Mouse (Mus musculus): Measurements from ENCODE around the gene Ccdc80. TPM values are rescaled to one million over a fixed set of nuclear protein-coding genes. Genes with fewer than 3 reads are reported as not detected.

The Ccdc80 gene
- polyA plus RNA-seq, 1 experiment = 2.2 TPM

DNA sequence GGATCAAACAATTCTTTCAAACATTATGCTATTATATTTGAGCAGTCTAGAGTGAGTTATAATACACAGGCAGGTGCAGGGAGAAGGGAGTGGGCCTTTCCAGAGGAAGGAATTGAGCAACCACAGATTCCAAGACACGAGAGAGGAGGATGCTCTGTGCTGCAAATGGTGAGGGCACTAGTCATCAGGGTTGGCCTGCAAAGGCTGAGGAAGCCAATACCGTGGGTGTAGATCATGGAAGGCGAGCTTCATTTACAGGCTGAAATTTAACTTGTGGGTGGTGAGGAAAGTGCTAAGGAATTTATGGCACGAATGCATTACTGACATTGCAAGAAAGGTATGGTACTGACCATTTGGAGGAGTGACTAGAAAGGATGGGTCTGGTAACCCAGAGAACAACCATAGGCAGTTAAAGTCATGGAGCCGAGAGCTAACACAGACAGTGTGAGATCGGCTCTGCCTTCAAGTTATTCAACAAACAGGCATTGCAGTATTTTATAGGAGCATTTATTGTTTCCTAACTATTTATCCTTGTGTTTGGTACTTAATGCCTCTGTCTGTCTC, 15.6 kb upstream of the Ccdc80 start:
- H3K4me1 ChIP-seq (ENCODE audit: control insufficient read depth, insufficient read depth, insufficient read length, low read length) = no peaks in the 10 kb centered on the region
- no peak overlapping the region for H3K4me3 ChIP-seq (ENCODE audit: low read depth, low read length)
- 75% methylated on average over 6 of the region's 6 CpGs for WGBS
- no peak overlapping the region for H3K27ac ChIP-seq (ENCODE audit: insufficient read depth, low read depth, low read length)
- no peaks in the 10 kb centered on the region for H3K27me3 ChIP-seq (ENCODE audit: control insufficient read depth, insufficient read depth, low read length)
- H3K36me3 ChIP-seq (ENCODE audit: control insufficient read depth, insufficient read depth, low read length) = no peaks in the 10 kb centered on the region
- no peak for TF ChIP-seq CTCF (IDR thresholded peaks at IDR 0.05; ENCODE audit: extremely low read depth, insufficient read length, insufficient replicate concordance, low read depth, low read length)
- TF ChIP-seq POLR2A (IDR thresholded peaks at IDR 0.05; ENCODE audit: low read depth, low read length) = no peak

DNA sequence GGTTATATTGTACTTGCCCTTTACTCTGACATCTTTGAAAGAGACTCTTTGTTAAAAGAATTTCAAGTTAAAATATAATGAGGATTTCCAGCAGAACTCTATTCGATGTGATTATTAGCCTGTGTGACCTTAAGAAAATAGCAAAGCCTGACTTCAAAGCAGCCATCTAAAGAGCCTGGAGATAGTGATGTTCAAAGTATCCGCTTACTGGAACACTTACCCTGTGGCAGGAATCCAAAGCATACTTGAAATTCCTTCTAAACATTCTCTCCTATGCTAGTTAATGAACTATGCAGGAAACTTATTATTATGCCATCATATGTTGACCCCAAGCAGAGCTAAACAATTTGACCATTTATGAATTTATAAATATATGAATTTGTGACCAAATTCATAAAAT, 13.9 kb upstream of the Ccdc80 start:
- 24% methylated on average over 2 of the region's 2 CpGs for WGBS
- Histone ChIP-seq H3K4me3 (ENCODE audit: low read depth, low read length) (no peak overlapping the region), H3K27ac (ENCODE audit: insufficient read depth, low read depth, low read length) (no peak overlapping the region), H3K4me1 (ENCODE audit: control insufficient read depth, insufficient read depth, insufficient read length, low read length) (no peaks in the 10 kb centered on the region), H3K27me3 (ENCODE audit: control insufficient read depth, insufficient read depth, low read length) (no peaks in the 10 kb centered on the region), H3K36me3 (ENCODE audit: control insufficient read depth, insufficient read depth, low read length) (no peaks in the 10 kb centered on the region)
- no peak for TF ChIP-seq CTCF (IDR thresholded peaks at IDR 0.05; ENCODE audit: extremely low read depth, insufficient read length, insufficient replicate concordance, low read depth, low read length)

DNA sequence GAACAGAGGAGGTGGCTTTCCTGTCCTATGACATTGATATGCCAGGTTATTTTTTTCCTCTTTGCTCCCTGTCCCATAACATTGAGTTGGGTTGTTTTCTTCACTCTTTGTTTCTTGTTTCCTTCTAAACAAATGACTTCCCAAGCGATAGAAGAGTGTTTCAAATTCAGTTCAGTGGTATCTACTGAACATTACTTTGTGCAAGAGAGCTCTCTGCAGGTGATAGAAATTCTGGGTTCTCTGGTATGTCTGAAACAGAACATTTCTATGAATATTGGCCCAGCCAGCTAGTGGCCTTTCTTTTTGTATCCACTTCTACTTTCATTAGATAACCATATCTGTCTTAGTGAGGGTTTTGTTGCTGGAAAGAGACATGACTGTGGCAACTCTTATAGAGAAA, 4.4 kb upstream of the Ccdc80 start:
- TF ChIP-seq CTCF (IDR thresholded peaks at IDR 0.05; ENCODE audit: extremely low read depth, insufficient read length, insufficient replicate concordance, low read depth, low read length) (no peak), POLR2A (IDR thresholded peaks at IDR 0.05; ENCODE audit: low read depth, low read length) (no peak)
- Histone ChIP-seq H3K27ac (ENCODE audit: insufficient read depth, low read depth, low read length) (no peak overlapping the region), H3K36me3 (ENCODE audit: control insufficient read depth, insufficient read depth, low read length) (no peaks in the 10 kb centered on the region), H3K4me3 (ENCODE audit: low read depth, low read length) (no peak overlapping the region), H3K4me1 (ENCODE audit: control insufficient read depth, insufficient read depth, insufficient read length, low read length) (no peaks in the 10 kb centered on the region), H3K27me3 (ENCODE audit: control insufficient read depth, insufficient read depth, low read length) (no peaks in the 10 kb centered on the region)
- 68% methylated on average over 1 of the region's 1 CpGs for WGBS

DNA sequence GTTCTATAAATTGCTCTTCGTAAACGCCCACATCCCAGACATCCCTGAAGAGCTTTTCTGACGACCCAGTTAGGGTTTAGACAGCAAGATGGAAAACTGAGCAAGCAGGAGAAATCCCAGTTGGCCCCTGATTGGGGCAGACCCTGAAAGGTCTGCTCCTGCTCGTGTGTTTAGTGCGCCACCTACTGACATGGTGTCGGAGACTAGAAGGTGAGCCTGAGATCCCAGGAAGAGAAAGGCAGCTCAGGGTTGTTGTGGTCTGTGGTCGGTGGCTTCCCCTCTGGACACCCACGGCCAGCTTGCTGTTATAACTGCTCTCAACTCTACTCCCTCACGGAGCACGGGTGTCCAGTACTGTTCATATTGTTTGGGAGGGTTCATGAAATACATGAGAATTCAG, 3.2 kb upstream of the Ccdc80 start:
- TF ChIP-seq POLR2A (IDR thresholded peaks at IDR 0.05; ENCODE audit: low read depth, low read length) = no peak
- peak; percentile 78; the same call in 1 of the 2 replicates for TF ChIP-seq CTCF (IDR thresholded peaks at IDR 0.05; ENCODE audit: extremely low read depth, insufficient read length, insufficient replicate concordance, low read depth, low read length)
- Histone ChIP-seq H3K4me1 (ENCODE audit: control insufficient read depth, insufficient read depth, insufficient read length, low read length) (no peaks in the 10 kb centered on the region), H3K27me3 (ENCODE audit: control insufficient read depth, insufficient read depth, low read length) (no peaks in the 10 kb centered on the region), H3K27ac (ENCODE audit: insufficient read depth, low read depth, low read length) (no peak overlapping the region), H3K4me3 (ENCODE audit: low read depth, low read length) (no peak overlapping the region), H3K36me3 (ENCODE audit: control insufficient read depth, insufficient read depth, low read length) (no peaks in the 10 kb centered on the region)
- 11% methylated on average over 10 of the region's 10 CpGs for WGBS

DNA sequence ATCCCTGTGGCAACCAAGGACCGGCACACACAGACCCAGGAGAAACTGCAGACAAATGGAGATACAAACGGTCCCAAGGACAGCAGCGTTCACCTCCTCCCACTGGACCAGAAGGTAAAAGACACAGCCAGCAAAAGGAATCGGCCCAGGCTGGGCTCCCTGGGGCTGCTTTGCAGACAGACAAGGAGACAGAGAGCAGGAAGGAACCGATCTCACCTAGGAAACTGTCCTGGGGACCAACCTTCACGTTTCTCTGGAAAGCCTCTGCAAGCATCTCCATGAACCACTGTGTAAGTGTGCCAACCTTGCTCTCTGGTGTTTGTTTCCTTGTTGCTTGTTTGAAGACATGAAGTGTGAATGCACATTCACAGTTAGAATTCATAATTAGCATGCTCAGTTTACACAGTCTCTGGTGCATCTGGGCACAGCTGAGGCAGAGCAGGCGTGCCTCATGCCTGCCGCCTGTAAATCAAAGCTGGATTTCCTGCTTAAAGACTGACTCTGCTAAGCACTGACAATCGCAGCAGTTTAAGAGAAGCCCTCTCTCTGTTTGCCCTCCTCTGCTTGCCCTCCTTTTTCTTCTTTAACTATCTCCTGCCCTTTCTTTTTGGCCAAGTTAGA, 1.0 kb downstream of the Ccdc80 start:
- no peak overlapping the region for H3K27ac ChIP-seq (ENCODE audit: insufficient read depth, low read depth, low read length)
- no peaks in the 10 kb centered on the region for H3K36me3 ChIP-seq (ENCODE audit: control insufficient read depth, insufficient read depth, low read length)
- WGBS = 6% methylated on average over 9 of the region's 9 CpGs
- peak overlapping the region; percentile 38 for H3K4me3 ChIP-seq (ENCODE audit: low read depth, low read length)
- no peaks in the 10 kb centered on the region for H3K27me3 ChIP-seq (ENCODE audit: control insufficient read depth, insufficient read depth, low read length)
- no peak for TF ChIP-seq POLR2A (IDR thresholded peaks at IDR 0.05; ENCODE audit: low read depth, low read length)
- no peak for TF ChIP-seq CTCF (IDR thresholded peaks at IDR 0.05; ENCODE audit: extremely low read depth, insufficient read length, insufficient replicate concordance, low read depth, low read length)
- H3K4me1 ChIP-seq (ENCODE audit: control insufficient read depth, insufficient read depth, insufficient read length, low read length) = no peaks in the 10 kb centered on the region

DNA sequence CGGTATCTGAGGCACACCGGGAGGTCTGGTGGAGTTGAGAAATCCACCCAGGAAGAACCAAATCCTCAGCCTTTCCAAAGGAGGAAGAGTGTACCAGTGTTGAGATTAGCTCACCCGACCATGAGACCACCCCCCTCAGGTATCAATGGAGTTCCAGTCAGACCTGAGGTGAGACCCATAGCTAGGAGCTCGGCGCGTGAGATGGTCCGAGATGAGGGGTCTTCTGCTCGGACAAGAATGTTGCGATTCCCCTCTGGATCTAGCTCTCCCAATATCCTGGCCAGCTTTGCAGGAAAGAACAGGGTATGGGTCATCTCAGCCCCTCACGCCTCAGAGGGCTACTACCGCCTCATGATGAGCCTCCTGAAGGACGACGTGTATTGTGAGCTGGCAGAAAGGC, 1.8 kb downstream of the Ccdc80 start:
- Histone ChIP-seq H3K27me3 (ENCODE audit: control insufficient read depth, insufficient read depth, low read length) (no peaks in the 10 kb centered on the region), H3K36me3 (ENCODE audit: control insufficient read depth, insufficient read depth, low read length) (no peaks in the 10 kb centered on the region), H3K27ac (ENCODE audit: insufficient read depth, low read depth, low read length) (no peak overlapping the region), H3K4me3 (ENCODE audit: low read depth, low read length) (peak overlapping the region; percentile 3; the same call in 1 of the 2 replicates), H3K4me1 (ENCODE audit: control insufficient read depth, insufficient read depth, insufficient read length, low read length) (no peaks in the 10 kb centered on the region)
- TF ChIP-seq CTCF (IDR thresholded peaks at IDR 0.05; ENCODE audit: extremely low read depth, insufficient read length, insufficient replicate concordance, low read depth, low read length) = no peak
- TF ChIP-seq POLR2A (IDR thresholded peaks at IDR 0.05; ENCODE audit: low read depth, low read length) = no peak
- WGBS = 87% methylated on average over 13 of the region's 13 CpGs

DNA sequence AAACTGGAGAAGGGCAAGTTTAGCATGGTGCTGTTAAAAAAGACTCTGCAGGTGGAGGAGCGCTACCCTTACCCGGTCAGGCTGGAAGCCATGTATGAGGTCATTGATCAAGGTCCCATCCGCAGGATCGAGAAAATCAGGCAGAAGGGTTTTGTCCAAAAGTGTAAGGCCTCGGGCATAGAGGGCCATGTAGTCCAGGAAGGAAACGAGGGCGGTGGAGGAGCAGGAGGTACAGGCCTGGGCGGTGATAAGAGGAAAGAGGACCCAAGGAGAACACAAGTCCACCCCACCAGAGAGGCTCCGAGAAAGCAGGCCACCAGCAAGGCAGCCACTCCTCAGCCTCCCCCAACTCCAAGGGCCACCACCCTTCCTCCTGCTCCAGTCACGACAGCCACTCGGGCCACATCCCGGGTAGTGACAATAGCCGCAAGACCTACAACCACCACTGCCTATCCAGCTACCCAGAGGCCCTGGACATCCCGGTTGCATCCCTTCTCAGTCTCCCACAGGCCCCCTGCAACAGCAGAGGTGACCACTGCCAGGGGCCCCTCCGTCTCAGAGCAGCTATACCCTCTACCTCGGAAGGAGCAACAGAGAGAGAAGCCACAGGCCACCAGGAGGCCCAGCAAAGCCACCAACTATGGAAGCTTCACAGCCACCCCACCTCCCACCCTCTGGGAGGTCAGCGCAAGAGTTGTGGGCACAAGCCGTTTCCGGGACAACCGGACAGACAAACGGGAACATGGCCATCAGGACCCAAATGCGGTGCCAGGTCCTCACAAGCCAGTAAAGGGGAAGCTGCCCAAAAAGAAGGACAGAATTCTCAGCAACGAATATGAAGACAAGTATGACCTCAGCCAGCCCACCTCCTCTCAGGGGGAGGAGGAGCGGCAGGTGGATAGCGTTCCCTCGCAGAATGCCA, 2.6 kb downstream of the Ccdc80 start:
- Histone ChIP-seq H3K27ac (ENCODE audit: insufficient read depth, low read depth, low read length) (no peak overlapping the region), H3K36me3 (ENCODE audit: control insufficient read depth, insufficient read depth, low read length) (no peaks in the 10 kb centered on the region), H3K4me1 (ENCODE audit: control insufficient read depth, insufficient read depth, insufficient read length, low read length) (no peaks in the 10 kb centered on the region), H3K4me3 (ENCODE audit: low read depth, low read length) (no peak overlapping the region), H3K27me3 (ENCODE audit: control insufficient read depth, insufficient read depth, low read length) (no peaks in the 10 kb centered on the region)
- TF ChIP-seq POLR2A (IDR thresholded peaks at IDR 0.05; ENCODE audit: low read depth, low read length) (no peak), CTCF (IDR thresholded peaks at IDR 0.05; ENCODE audit: extremely low read depth, insufficient read length, insufficient replicate concordance, low read depth, low read length) (no peak)
- WGBS = 87% methylated on average over 26 of the region's 26 CpGs
